Mouse (Mus musculus) ES-E14 (cell line): ENCODE data around the gene Xpnpep3. TPM values are rescaled to one million over a fixed set of nuclear protein-coding genes. Genes with fewer than 3 reads are reported as not detected.

ENCODE experiments used
- DNase-seq: peaks from one replicate; pipeline ENCODE4 v3.0.0-alpha.2; 2013; ENCODE audit warnings: low read depth, low spot score
- H3K27ac ChIP-seq: 2 replicates; pipeline ENCODE4 v1.5.1; 2012; ENCODE audit warnings: low read depth, mild to moderate bottlenecking, low read length, moderate library complexity, mixed read lengths; ENCODE audit not compliant: poor library complexity, insufficient read depth, severe bottlenecking
- H3K36me3 ChIP-seq: 2 replicates; pipeline ENCODE4 v1.6.1; 2012; ENCODE audit warnings: mild to moderate bottlenecking, low read length, moderate library complexity, mixed read lengths; ENCODE audit not compliant: control insufficient read depth, poor library complexity, insufficient read depth, severe bottlenecking
- H3K4me1 ChIP-seq, 2 experiments: fragments of 150-350 bp in 1 of 2; sonication (generic) in 1 of 2; 2 replicates each; pipeline ENCODE4 v1.6.1; 2012; ENCODE audit warnings: low read length in 2 of 2, mild to moderate bottlenecking in 1 of 2, mixed read lengths in 1 of 2; ENCODE audit not compliant: control insufficient read depth in 2 of 2, insufficient read depth in 2 of 2, poor library complexity in 1 of 2
- H3K4me3 ChIP-seq, 2 experiments: fragments of 150-350 bp in 1 of 2; sonication (generic) in 1 of 2; 2 replicates each; pipeline ENCODE4 v1.5.1; 2012; ENCODE audit warnings: low read length in 2 of 2, low read depth in 1 of 2, mild to moderate bottlenecking in 1 of 2, mixed read lengths in 1 of 2; ENCODE audit not compliant: insufficient read depth in 1 of 2, poor library complexity in 1 of 2, severe bottlenecking in 1 of 2
- H3K9ac ChIP-seq: 2 replicates; pipeline ENCODE4 v1.6.1; 2012; ENCODE audit warnings: low read depth, mild to moderate bottlenecking, low read length, mixed read lengths; ENCODE audit not compliant: poor library complexity, insufficient read depth, severe bottlenecking
- H3K9me3 ChIP-seq: fragments of 150-350 bp; sonication (generic); 2 replicates; pipeline ENCODE4 v1.6.1; 2012; ENCODE audit warnings: low read depth, mild to moderate bottlenecking, low read length; ENCODE audit not compliant: control insufficient read depth, insufficient read depth
- CHD2 ChIP-seq: IDR thresholded peaks from 2 replicates; pipeline ENCODE4 v1.6.1; 2014; ENCODE audit warnings: mild to moderate bottlenecking, low read depth, low read length, inconsistent platforms
- HCFC1 ChIP-seq: IDR thresholded peaks from 2 replicates; pipeline ENCODE4 v1.6.1; 2012; ENCODE audit warnings: low read length, inconsistent platforms, borderline replicate concordance; ENCODE audit not compliant: insufficient read depth
- MAFK ChIP-seq: IDR thresholded peaks from 2 replicates; pipeline ENCODE4 v1.6.1; 2014; ENCODE audit warnings: mild to moderate bottlenecking, low read depth, low read length, inconsistent platforms; ENCODE audit not compliant: insufficient read depth
- ZC3H11A ChIP-seq: IDR thresholded peaks from 2 replicates; pipeline ENCODE4 v1.6.1; 2012; ENCODE audit warnings: low read depth, mild to moderate bottlenecking, inconsistent platforms, low read length, borderline replicate concordance
- ZNF384 ChIP-seq: IDR thresholded peaks from 2 replicates; pipeline ENCODE4 v1.6.1; 2012; ENCODE audit warnings: low read depth, low read length, inconsistent platforms
- in situ Hi-C, 2 experiments: fragments of 600-800 bp; cut with MboI; formaldehyde crosslinking; loops; one replicate each; pipeline ENCODE4 v1.15.1; 2025; ENCODE audit warnings: low sequenced_read_pairs in 2 of 2, inconsistent platforms in 1 of 2; ENCODE audit not compliant: unreplicated experiment in 2 of 2
- total RNA-seq: library from RNA; depleted of rRNA; stranded (reverse); fragments of 300-350 nt; gene quantifications from 2 replicates; pipeline ENCODE4 v1.2.3, GENCODE M21; 2012; rRNA removed

Gene Xpnpep3
- total RNA-seq: 16.4 and 17.6 TPM in 2 replicates

GRCm38 (mm10) chr15:81399638-81400315, at the start of gene Xpnpep3, which contains the start of gene St13:
TSS of gene Xpnpep3 (plus strand) at chr15:81400138.
TSS of gene St13 (minus strand) at chr15:81400077.
- Histone ChIP-seq H3K27ac (peak within 1 kb of the TSS; percentile 94), H3K36me3 (no peaks in the 10 kb centered on the region; the same call in 1 of the 2 replicates), H3K4me3 (peak within 1 kb of the TSS; percentile 77 to 96), H3K9ac (peak within 1 kb of the TSS; percentile 99), H3K4me1 (0 out of 4 replicates have a peak, but pooled peaks cover 0 to 2% of the 10 kb centered on the region in 2 experiments), H3K9me3 (no peaks in the 10 kb centered on the region)
- DNase-seq: peak; percentile 95
- no peak for TF ChIP-seq ZNF384
- 0 out of 2 replicates have a peak, but pooled peaks have one; percentile 8 for TF ChIP-seq ZC3H11A
- peak; percentile 82 for TF ChIP-seq HCFC1
- TF ChIP-seq MAFK: 0 out of 2 replicates have a peak, but pooled peaks have one; percentile 3
- peak; percentile 71 for TF ChIP-seq CHD2
- in situ Hi-C loops: no loop called here

GRCm38 (mm10) chr15:81350401-81350800, 49.5 kb upstream of the Xpnpep3 start:
- TF ChIP-seq ZNF384: no peak
- TF ChIP-seq ZC3H11A: no peak
- TF ChIP-seq MAFK: no peak
- TF ChIP-seq CHD2: no peak
- no peak for TF ChIP-seq HCFC1
- DNase-seq: no peak
- H3K27ac ChIP-seq: no peak overlapping the region
- in situ Hi-C loops: no loop called here
- H3K9me3 ChIP-seq: no peaks in the 10 kb centered on the region
- H3K36me3 ChIP-seq: peaks cover 2% of the 10 kb centered on the region; the same call in 1 of the 2 replicates
- H3K9ac ChIP-seq: no peak overlapping the region
- H3K4me1 ChIP-seq: no peaks in the 10 kb centered on the region; a peak in 1 of 4 replicates
- H3K4me3 ChIP-seq: no peak overlapping the region

GRCm38 (mm10) chr15:81352638-81353037, 47.3 kb upstream of the Xpnpep3 start:
- no peak overlapping the region for H3K9ac ChIP-seq
- H3K4me3 ChIP-seq: no peak overlapping the region
- H3K4me1 ChIP-seq: peaks cover 0 to 4% of the 10 kb centered on the region in 2 experiments; a peak in 3 of 4 replicates
- no peak overlapping the region for H3K27ac ChIP-seq
- in situ Hi-C loops: no loop called here
- H3K36me3 ChIP-seq: peaks cover 2% of the 10 kb centered on the region; the same call in 1 of the 2 replicates
- TF ChIP-seq MAFK (no peak), ZNF384 (no peak), ZC3H11A (no peak), HCFC1 (no peak), CHD2 (no peak)
- DNase-seq: no peak
- no peaks in the 10 kb centered on the region for H3K9me3 ChIP-seq

- H3K4me1 ChIP-seq: peaks cover 3 to 4% of the 10 kb centered on the region in 2 experiments; a peak in 3 of 4 replicates
- peak; percentile 71 for DNase-seq
Measured at GRCm38 (mm10) chr15:81355146-81355761, 44.7 kb upstream of the Xpnpep3 start.

More at GRCm38 (mm10) chr15:81355146-81355761, 44.7 kb upstream of the Xpnpep3 start:
- Histone ChIP-seq H3K9me3 (no peaks in the 10 kb centered on the region), H3K36me3 (peaks cover 2% of the 10 kb centered on the region; the same call in 1 of the 2 replicates), H3K9ac (no peak overlapping the region), H3K4me3 (no peak overlapping the region), H3K27ac (no peak overlapping the region)
- in situ Hi-C loops: no loop called here
- peak; percentile 51; the same call in 1 of the 2 replicates for TF ChIP-seq ZC3H11A
- TF ChIP-seq ZNF384: no peak
